Mouse (Mus musculus): ENCODE measurements around the gene Scnm1. TPM values are rescaled to one million over a fixed set of nuclear protein-coding genes. Genes with fewer than 3 reads are reported as not detected.

Scnm1 gene
- polyA plus RNA-seq, 1 experiment from 2014 or later: 62.7 TPM

DNA sequence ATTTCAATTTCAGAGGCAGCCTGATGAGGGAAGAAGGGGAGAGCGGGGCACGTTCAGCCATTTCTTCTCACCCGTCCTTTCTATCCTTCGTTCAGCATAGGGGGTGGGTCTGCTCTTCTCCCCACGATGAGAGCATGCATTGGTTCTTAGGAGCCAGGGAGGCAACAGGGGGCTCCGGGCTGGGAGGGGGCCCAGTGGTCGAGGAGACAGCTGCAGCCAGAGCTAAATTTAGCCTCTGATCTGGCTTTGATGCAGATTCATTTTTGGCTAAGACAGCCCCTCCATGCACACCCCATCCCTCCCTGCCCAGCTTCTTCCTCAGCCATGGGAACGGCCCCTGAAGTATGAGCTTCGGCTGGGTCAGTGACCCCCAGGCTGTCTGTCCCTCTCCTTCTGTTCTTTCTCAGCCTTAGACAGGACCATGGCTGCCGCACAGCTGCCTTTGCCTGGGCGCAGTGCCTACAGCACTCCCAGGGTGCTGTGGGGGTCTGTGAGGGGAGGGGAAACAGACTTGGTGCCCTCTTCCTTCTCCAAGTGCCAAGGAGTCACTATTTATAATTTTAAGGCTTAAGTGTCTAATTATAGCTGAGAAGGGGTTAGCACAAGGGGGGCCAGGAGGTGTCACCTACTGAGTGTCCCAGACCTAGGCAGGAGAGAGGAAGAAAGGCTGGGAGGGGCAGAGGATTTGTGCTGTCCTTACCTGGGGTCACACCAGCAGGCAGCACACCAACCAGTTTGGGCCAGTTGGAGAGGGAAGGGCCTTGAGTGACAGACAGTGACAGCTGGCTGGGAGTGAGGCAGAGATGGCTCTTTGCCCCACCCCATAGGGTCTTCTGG, 29.8 kb upstream of the Scnm1 start:
- Histone ChIP-seq H3K9me3 (ENCODE audit: low read depth, low read length) (no peaks in the 10 kb centered on the region), H3K27ac (ENCODE audit: low read depth) (peak overlapping the region; percentile 18; the same call in 1 of the 2 replicates), H3K36me3 (ENCODE audit: insufficient read depth) (peaks cover 11% of the 10 kb centered on the region; the same call in 1 of the 2 replicates), H3K9ac (no peak overlapping the region; the same call in 1 of the 2 replicates), H3K4me2 (peak overlapping the region; percentile 39; the same call in 1 of the 2 replicates), H3K4me1 (ENCODE audit: insufficient read depth) (peaks cover 19% of the 10 kb centered on the region), H3K27me3 (ENCODE audit: insufficient read depth, low read length) (no peaks in the 10 kb centered on the region), H3K4me3 (ENCODE audit: low read depth, low read length) (no peak overlapping the region)
- no peak for ATAC-seq (ENCODE audit: insufficient read depth)
- TF ChIP-seq CTCF (IDR thresholded peaks at IDR 0.05; ENCODE audit: low read depth): no peak
- peak; percentile 42 for DNase-seq
- 47% methylated on average over 11 of the region's 11 CpGs for WGBS

DNA sequence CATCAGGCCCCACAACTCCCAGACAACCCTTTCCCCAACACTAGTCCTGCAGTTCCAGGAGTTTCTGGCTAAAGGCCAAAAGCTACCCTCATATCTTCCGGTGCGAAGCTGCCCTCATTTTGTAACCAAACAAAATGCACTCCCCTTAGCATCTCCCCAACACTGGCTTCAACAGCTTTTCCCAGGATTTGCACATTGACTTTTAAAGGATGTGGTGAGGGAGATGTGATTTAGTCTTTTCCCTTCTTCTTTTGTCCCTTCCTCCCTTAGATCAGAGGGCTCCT, 28.5 kb upstream of the Scnm1 start:
- peaks cover 19% of the 10 kb centered on the region for H3K4me1 ChIP-seq (ENCODE audit: insufficient read depth)
- no peaks in the 10 kb centered on the region for H3K27me3 ChIP-seq (ENCODE audit: insufficient read depth, low read length)
- no peaks in the 10 kb centered on the region for H3K9me3 ChIP-seq (ENCODE audit: low read depth, low read length)
- no peak for TF ChIP-seq CTCF (IDR thresholded peaks at IDR 0.05; ENCODE audit: low read depth)
- WGBS: 31% methylated on average over 2 of the region's 2 CpGs
- peak; percentile 45 for DNase-seq
- H3K9ac ChIP-seq: no peak overlapping the region
- H3K27ac ChIP-seq (ENCODE audit: low read depth): no peak overlapping the region
- no peak for ATAC-seq (ENCODE audit: insufficient read depth)
- H3K36me3 ChIP-seq (ENCODE audit: insufficient read depth): peaks cover 11% of the 10 kb centered on the region; the same call in 1 of the 2 replicates
- H3K4me3 ChIP-seq (ENCODE audit: low read depth, low read length): peak overlapping the region; percentile 77; the same call in 1 of the 2 replicates
- peak overlapping the region; percentile 93 for H3K4me2 ChIP-seq

DNA sequence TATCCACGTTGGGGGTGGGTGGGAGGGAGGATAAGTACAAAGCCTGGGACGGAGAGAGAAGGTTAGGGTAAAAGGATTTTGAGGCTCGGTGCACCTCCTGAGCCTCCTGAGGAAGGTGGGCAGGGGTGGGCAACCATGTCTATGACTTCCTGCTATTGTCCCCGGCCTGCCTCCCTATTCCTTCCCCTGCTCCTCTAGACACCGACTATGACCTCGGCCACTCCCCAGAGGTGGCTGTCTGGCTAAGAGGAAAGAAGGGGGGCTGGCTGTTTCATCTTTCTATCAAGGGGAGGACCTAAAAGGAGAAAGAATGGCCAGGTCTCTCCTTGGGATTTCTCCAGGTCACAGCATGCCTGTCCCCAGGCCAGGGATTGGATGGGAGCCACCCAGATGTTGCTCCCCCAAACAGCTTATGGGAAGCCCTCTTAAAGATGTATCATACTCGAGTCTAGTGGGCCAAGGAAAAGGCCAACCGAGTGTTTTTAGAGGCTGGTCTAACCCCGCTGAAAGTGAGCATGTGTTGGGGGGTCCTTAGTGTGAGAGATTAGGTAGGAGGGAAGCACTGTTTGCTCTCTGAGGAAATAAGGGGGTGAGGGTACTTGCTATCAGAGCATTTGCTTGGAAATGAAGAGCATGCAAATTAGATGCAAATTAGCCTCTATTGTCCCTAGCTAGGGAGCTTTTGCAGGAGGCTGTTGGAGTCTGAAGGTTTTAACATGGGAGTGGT, 28.0 kb upstream of the Scnm1 start:
- ATAC-seq (ENCODE audit: insufficient read depth) (no peak), DNase-seq (peak; percentile 43)
- Histone ChIP-seq H3K9me3 (ENCODE audit: low read depth, low read length) (no peaks in the 10 kb centered on the region), H3K4me3 (ENCODE audit: low read depth, low read length) (peak overlapping the region; percentile 77), H3K27ac (ENCODE audit: low read depth) (no peak overlapping the region), H3K27me3 (ENCODE audit: insufficient read depth, low read length) (no peaks in the 10 kb centered on the region), H3K4me2 (peak overlapping the region; percentile 93), H3K4me1 (ENCODE audit: insufficient read depth) (peaks cover 19% of the 10 kb centered on the region), H3K9ac (peak overlapping the region; percentile 63), H3K36me3 (ENCODE audit: insufficient read depth) (peaks cover 9% of the 10 kb centered on the region; the same call in 1 of the 2 replicates)
- TF ChIP-seq CTCF (IDR thresholded peaks at IDR 0.05; ENCODE audit: low read depth): no peak
- 5% methylated on average over 9 of the region's 9 CpGs for WGBS

DNA sequence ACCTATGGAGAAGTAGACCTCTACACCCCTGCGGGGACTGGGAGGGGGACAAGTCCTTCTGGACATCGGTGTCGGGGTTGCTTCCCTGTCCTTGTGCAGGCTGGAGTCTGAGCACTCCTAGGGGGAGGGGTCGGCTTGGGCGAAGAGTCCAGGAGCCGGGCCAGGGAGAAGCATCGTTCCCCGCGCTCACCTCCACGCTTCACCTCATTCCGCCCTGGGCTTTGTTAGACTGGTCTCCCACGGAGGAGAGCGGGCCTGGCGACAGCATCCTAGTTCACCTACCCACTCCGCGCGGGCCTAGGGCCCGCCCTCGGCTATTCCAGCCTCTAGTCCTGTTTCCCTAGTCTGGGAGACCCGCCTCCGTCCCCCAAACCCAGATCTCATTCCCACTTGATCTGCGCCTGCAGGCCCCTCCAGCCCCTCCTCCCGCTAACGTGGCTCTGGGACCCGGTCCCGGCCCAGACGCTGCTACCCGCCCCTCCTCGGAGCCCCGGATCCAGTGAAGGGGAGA, 27.3 kb upstream of the Scnm1 start:
- H3K4me3 ChIP-seq (ENCODE audit: low read depth, low read length): peak overlapping the region; percentile 77
- under 1% methylated on average over 30 of the region's 30 CpGs for WGBS
- peaks cover 19% of the 10 kb centered on the region for H3K4me1 ChIP-seq (ENCODE audit: insufficient read depth)
- peak overlapping the region; percentile 63 for H3K9ac ChIP-seq
- no peak for TF ChIP-seq CTCF (IDR thresholded peaks at IDR 0.05; ENCODE audit: low read depth)
- DNase-seq (peak; percentile 35), ATAC-seq (ENCODE audit: insufficient read depth) (peak; percentile 12; the same call in 1 of the 2 replicates)
- no peaks in the 10 kb centered on the region for H3K27me3 ChIP-seq (ENCODE audit: insufficient read depth, low read length)
- no peak overlapping the region for H3K27ac ChIP-seq (ENCODE audit: low read depth)
- H3K36me3 ChIP-seq (ENCODE audit: insufficient read depth): peaks cover 7% of the 10 kb centered on the region; the same call in 1 of the 2 replicates
- H3K4me2 ChIP-seq: peak overlapping the region; percentile 93
- no peaks in the 10 kb centered on the region for H3K9me3 ChIP-seq (ENCODE audit: low read depth, low read length)

DNA sequence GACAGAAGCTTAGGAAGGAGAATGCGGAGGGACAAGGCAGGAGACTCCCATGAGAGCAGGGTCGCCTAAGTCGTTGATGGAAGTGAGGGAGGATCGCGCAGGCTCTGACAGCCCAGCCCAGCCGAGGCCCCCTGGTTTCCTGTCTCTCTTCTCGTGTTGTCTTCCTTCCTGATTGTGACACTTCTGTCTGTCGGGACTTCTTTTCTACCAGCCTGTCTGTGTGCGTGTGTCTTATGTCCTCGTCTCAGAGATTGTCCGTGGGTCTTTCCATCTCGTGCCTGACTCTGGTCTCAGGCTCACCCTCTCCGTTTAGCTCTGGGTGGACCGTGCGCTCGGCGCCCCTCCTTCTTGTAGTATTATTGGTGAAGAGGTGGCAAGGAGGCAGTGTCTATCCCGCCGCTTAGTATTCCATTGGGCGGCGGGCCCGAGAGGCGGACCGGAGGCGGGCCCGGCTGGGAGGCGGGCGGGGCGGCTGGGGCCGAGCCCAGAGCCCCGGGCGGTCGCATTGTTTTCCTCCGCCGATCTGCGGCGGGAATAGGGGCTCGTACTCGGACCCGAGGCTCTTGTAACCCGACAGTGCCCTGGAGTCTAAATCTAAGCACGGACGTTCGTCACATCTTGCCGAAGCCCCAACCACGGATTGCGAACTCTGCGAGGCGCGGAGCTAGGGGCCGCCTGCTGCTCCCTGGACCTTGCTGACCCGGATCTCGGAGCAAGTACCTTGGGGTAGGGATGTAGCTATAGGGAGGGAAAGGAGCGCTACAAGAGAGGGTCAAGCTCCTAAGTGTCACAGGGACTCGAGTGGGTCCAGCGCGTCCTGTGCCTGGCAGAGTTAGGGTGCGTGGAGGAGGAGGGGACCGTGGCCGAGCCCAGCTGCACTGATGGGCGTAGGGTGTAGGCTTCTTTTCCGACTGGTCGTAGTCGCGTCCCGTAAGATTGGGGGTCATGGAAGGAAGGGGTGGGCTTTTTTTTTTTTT, 26.5 kb upstream of the Scnm1 start, which contains the start of gene Sema6c:
Gene Sema6c, plus strand, starts transcription at position 471 of the 977 bp plus-strand sequence.
- H3K27me3 ChIP-seq (ENCODE audit: insufficient read depth, low read length): no peaks in the 10 kb centered on the region
- peak; percentile 94 for DNase-seq
- peak; percentile 97 for ATAC-seq (ENCODE audit: insufficient read depth)
- WGBS: under 1% methylated on average over 66 of the region's 66 CpGs
- peak within 1 kb of the TSS; percentile 93 for H3K4me2 ChIP-seq
- H3K27ac ChIP-seq (ENCODE audit: low read depth): no peak within 1 kb of the TSS
- peak within 1 kb of the TSS; percentile 63 for H3K9ac ChIP-seq
- H3K4me3 ChIP-seq (ENCODE audit: low read depth, low read length): peak within 1 kb of the TSS; percentile 77
- H3K36me3 ChIP-seq (ENCODE audit: insufficient read depth): peaks cover 3% of the 10 kb centered on the region; the same call in 1 of the 2 replicates
- no peaks in the 10 kb centered on the region for H3K9me3 ChIP-seq (ENCODE audit: low read depth, low read length)
- TF ChIP-seq CTCF (IDR thresholded peaks at IDR 0.05; ENCODE audit: low read depth): no peak
- peaks cover 19% of the 10 kb centered on the region for H3K4me1 ChIP-seq (ENCODE audit: insufficient read depth)

DNA sequence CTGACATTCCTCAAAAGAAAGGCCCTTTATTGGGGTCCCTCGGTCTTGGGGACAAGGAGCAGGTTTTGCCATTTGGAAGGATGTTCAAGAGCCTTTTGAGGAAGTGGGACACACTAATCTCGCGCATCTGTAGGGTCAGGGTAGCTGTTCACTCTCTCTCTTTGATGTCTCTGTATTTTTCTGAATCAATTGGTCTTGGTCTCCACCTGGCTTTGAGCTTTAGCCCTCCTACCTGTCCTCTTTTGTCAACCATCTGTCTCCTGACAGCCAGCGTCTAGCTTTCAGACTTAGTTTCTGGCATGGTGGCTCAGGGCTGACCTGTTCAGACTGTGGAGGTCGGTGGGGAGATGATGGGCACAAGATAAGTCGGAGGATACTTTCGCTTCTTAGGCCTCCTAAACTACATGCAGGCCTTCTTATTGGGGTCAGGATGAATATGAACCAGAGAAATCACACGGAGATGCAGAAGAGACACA, 25.7 kb upstream of the Scnm1 start:
- ATAC-seq (ENCODE audit: insufficient read depth) (no peak), DNase-seq (no peak)
- peaks cover 19% of the 10 kb centered on the region for H3K4me1 ChIP-seq (ENCODE audit: insufficient read depth)
- WGBS: 16% methylated on average over 8 of the region's 8 CpGs
- peak overlapping the region; percentile 32 for H3K9ac ChIP-seq
- peaks cover under 1% of the 10 kb centered on the region; the same call in 1 of the 2 replicates for H3K36me3 ChIP-seq (ENCODE audit: insufficient read depth)
- H3K4me3 ChIP-seq (ENCODE audit: low read depth, low read length): peak overlapping the region; percentile 77
- H3K27me3 ChIP-seq (ENCODE audit: insufficient read depth, low read length): no peaks in the 10 kb centered on the region
- no peaks in the 10 kb centered on the region for H3K9me3 ChIP-seq (ENCODE audit: low read depth, low read length)
- TF ChIP-seq CTCF (IDR thresholded peaks at IDR 0.05; ENCODE audit: low read depth): no peak
- peak overlapping the region; percentile 93 for H3K4me2 ChIP-seq
- H3K27ac ChIP-seq (ENCODE audit: low read depth): no peak overlapping the region

All from lung, embryonic 14.5 days (tissue).